Mouse (Mus musculus) midbrain, embryonic 13.5 days (tissue): ENCODE data around the gene Dnase1l1. TPM values are rescaled to one million over a fixed set of nuclear protein-coding genes. Genes with fewer than 3 reads are reported as not detected.

Source experiments
- ATAC-seq: fragments of 200-750 bp; cut with Nextera tagmentation; 2 replicates; pipeline ENCODE4 v1.8.0; 2017; ENCODE audit warnings: mild to moderate bottlenecking, moderate TSS enrichment, moderate library complexity
- H3K27ac ChIP-seq: fragments of 300-500 bp; sonication (generic); 2 replicates; pipeline ENCODE4 v1.5.1; 2015; ENCODE audit warnings: inconsistent platforms, mild to moderate bottlenecking, moderate library complexity
- H3K27me3 ChIP-seq: fragments of 300-500 bp; sonication (generic); 2 replicates; pipeline ENCODE4 v1.6.1; 2015; ENCODE audit warnings: mild to moderate bottlenecking, inconsistent platforms
- H3K36me3 ChIP-seq: fragments of 300-500 bp; sonication (generic); 2 replicates; pipeline ENCODE4 v1.6.1; 2015; ENCODE audit warnings: mild to moderate bottlenecking, inconsistent platforms
- H3K4me1 ChIP-seq: fragments of 300-500 bp; sonication (generic); replicated peaks from 2 replicates; pipeline ENCODE4 v1.6.1; 2015; ENCODE audit warnings: inconsistent platforms
- H3K4me2 ChIP-seq: fragments of 300-500 bp; sonication (generic); replicated peaks from 2 replicates; pipeline ENCODE4 v1.6.1; 2015; ENCODE audit warnings: moderate library complexity, mild to moderate bottlenecking, inconsistent platforms
- H3K4me3 ChIP-seq: fragments of 300-500 bp; sonication (generic); replicated peaks from 2 replicates; pipeline ENCODE4 v1.5.1; 2015; ENCODE audit warnings: mild to moderate bottlenecking, inconsistent platforms
- H3K9ac ChIP-seq: fragments of 300-500 bp; sonication (generic); replicated peaks from 2 replicates; pipeline ENCODE4 v1.6.1; 2015; ENCODE audit warnings: mild to moderate bottlenecking, inconsistent platforms
- H3K9me3 ChIP-seq: fragments of 300-500 bp; sonication (generic); 2 replicates; pipeline ENCODE4 v1.6.1; 2016; ENCODE audit warnings: mild to moderate bottlenecking, inconsistent platforms
- WGBS: fragments of 180-500 bp; shearing (Covaris S2); methylation state at CpG from one replicate; pipeline ENCODE4 v1.1.7; 2015; 5-methylcytosine and 5-hydroxymethylcytosine counted together
- polyA plus RNA-seq: library from polyadenylated mRNA; unstranded; fragments of >200 nt; fragmentation: Nextera tagmentation; extraction: Ambion mirVana; gene quantifications from 2 replicates; pipeline ENCODE4 v1.2.1, GENCODE M21; 2015

Dnase1l1 gene
- polyA plus RNA-seq, 1 experiment from 2014 or later = 3.0 TPM

DNA sequence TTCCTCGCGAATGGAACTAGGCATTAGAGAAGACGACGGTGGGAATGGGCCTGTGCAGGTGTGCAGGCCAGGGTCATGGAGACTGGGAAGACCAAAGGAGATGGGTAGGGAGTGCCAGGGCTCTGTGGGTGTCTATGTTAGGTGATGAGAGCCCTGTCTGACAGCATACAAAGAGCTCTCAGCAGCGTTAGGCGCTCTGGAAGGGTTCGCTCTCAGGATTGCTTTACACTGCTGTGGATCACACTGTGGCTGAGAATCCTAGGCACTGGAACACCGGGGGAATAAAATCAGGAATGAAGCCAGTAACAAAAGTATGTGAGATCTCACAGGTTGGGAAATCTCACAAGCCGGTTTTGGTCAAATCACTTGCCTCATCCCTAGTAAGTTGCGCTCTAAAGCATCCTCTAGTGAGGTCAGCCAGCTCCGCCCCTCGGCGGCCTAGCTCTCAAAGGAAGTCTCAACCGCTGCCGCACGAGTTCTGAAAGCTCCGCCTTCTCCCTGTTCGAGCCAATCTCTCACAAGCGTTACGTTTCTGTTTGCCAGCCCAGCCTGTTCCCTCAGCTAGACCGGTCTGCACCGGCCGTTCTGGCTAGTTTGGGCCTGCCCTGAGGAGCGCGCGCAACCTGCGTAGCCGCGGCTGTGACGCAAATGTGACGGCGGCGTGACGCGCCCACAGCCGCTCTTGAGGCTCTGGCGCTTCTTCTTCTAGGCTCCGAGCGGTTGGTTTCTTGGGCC, 27.8 kb downstream of the Dnase1l1 start, which contains the start of gene Emd:
Emd (plus strand) TSS at position 535 of the 735 bp plus-strand sequence.
- ATAC-seq = peak; percentile 98
- peak within 1 kb of the TSS; percentile 75 for H3K4me2 ChIP-seq
- 35% methylated on average over 39 of the region's 39 CpGs for WGBS
- no peaks in the 10 kb centered on the region for H3K27me3 ChIP-seq
- no peaks in the 10 kb centered on the region for H3K9me3 ChIP-seq
- H3K9ac ChIP-seq = peak within 1 kb of the TSS; percentile 76
- peak within 1 kb of the TSS; percentile 84 for H3K27ac ChIP-seq
- peak within 1 kb of the TSS; percentile 55 for H3K4me3 ChIP-seq
- peaks cover 11% of the 10 kb centered on the region; the same call in 1 of the 2 replicates for H3K36me3 ChIP-seq
- H3K4me1 ChIP-seq = peaks cover 6% of the 10 kb centered on the region

DNA sequence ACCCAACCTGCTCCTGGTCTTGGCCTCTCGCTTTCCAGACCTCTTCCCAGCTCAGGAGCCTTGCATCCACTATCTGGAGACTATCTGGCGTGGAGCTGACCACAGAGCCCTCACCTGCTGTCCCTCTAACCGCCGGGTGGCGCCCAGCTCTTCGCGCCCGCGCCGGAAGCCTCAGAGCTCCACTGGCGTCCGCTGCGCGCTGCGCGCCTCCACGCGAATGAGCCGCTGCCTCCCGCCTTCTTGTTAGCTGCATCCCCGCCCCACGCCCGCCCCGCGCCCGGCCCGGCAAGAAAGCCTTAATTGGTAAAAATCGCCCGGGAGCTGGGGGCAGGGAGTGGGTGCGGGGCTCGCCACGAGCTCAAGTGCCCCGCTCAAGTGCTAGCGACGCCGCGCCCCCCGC, 32.5 kb downstream of the Dnase1l1 start, which contains the start of gene Flna:
Flna (minus strand) TSS at position 206 of the 400 bp plus-strand sequence.
- Histone ChIP-seq H3K27ac (peak within 1 kb of the TSS; percentile 25; the same call in 1 of the 2 replicates), H3K4me2 (peak within 1 kb of the TSS; percentile 63), H3K4me1 (peaks cover 5% of the 10 kb centered on the region; the same call in 1 of the 2 replicates), H3K9me3 (no peaks in the 10 kb centered on the region), H3K27me3 (no peaks in the 10 kb centered on the region), H3K36me3 (no peaks in the 10 kb centered on the region), H3K9ac (peak within 1 kb of the TSS; percentile 62), H3K4me3 (peak within 1 kb of the TSS; percentile 44)
- WGBS = 25% methylated on average over 35 of the region's 38 CpGs
- ATAC-seq = no peak

DNA sequence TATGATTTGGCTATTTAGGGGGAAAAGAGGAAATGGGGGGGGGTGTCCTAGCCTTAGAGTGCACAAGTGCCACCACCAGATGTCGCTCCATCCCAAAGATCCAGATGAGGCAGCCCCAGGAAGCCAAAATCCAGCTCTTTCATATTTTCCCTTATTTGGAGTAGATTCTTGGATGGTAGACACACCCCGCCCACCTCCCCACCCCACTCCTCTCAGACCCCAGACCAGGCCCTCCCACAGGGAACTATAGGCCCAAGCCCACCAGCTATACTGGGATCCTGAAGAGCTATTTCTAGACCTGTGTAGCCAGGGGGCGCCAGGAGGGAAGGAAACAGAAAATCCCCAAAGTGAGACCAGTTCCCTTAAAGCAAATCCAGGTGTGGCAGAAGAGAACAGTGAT, 33.5 kb downstream of the Dnase1l1 start:
- H3K27ac ChIP-seq = no peak overlapping the region
- peaks cover 9% of the 10 kb centered on the region for H3K4me1 ChIP-seq
- H3K9ac ChIP-seq = no peak overlapping the region
- H3K27me3 ChIP-seq = no peaks in the 10 kb centered on the region
- peak overlapping the region; percentile 63; the same call in 1 of the 2 replicates for H3K4me2 ChIP-seq
- H3K4me3 ChIP-seq = peak overlapping the region; percentile 44; the same call in 1 of the 2 replicates
- H3K36me3 ChIP-seq = no peaks in the 10 kb centered on the region
- WGBS = 22% methylated on average over 3 of the region's 3 CpGs
- no peak for ATAC-seq
- no peaks in the 10 kb centered on the region for H3K9me3 ChIP-seq

DNA sequence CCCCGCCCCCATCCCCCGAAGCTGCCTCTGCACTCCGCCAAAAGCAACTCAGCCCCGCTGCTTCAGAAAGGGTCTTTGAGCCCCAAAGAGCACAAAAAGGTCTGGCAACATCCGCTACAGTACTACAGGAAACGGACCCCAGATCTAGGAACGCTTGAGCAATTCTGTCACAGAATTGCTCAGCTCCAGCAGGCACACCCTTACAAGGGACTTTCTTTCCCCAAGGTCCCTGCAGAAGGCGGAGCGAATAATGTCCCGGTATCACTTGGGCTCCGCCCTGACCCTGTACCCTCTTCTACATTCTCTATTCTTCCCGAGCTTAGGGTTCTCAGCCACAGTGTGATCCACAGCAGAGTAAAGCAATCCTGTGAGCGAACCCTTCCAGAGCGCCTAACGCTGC, 35.4 kb downstream of the Dnase1l1 start:
- H3K4me1 ChIP-seq = peaks cover 21% of the 10 kb centered on the region
- H3K27ac ChIP-seq = peak overlapping the region; percentile 91
- 32% methylated on average over 15 of the region's 15 CpGs for WGBS
- H3K27me3 ChIP-seq = no peaks in the 10 kb centered on the region
- no peaks in the 10 kb centered on the region for H3K9me3 ChIP-seq
- peak overlapping the region; percentile 59; the same call in 1 of the 2 replicates for H3K9ac ChIP-seq
- peak overlapping the region; percentile 68 for H3K4me2 ChIP-seq
- ATAC-seq = peak; percentile 34
- H3K4me3 ChIP-seq = peak overlapping the region; percentile 59
- peaks cover 12% of the 10 kb centered on the region for H3K36me3 ChIP-seq

DNA sequence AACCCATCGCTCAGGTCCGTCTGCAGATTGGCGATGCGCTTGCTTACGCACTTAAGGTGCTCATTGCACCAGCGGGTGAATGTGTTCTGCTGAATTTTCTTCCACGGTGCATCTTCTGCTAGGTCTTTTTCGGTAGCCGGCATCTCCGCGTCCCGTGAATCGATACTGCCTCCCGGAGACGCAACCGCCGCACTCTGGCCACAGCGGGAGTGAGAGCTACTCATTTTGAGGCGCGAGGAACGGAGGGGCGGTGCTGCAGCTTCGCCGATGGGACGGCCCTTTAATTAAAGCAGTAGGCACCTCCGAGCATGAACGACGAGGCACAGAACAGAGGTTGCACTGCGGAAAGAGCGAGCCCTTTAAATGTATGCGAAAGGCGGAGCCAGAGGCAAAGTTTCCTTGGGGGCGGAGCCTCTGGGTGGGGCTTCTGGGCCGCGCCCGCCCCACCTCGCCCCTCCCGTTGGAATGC, 35.9 kb downstream of the Dnase1l1 start:
- H3K4me3 ChIP-seq = peak overlapping the region; percentile 59
- WGBS = 19% methylated on average over 37 of the region's 38 CpGs

DNA sequence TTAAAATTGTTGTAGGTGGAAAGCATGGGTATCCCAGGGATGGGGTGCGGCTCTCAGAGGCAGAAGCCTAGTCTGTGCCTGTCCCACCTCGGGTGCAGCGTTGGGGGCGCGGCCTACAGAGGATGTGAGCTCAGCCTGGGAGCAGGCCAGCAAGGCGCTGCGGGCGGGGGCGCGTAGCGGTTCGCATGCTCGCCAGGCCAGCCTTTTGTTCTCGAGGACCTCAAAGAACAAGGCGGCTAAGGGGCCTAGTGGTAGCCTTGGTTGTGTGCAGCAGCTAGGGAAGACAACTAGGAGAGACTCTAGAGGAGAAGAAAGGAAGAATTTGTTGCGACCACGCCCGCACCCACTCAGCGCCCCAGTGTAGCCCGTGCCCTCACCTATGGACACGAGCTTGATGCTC, 36.5 kb downstream of the Dnase1l1 start:
- peak; percentile 69 for ATAC-seq

More for the DNA sequence above, 35.9 kb downstream of the Dnase1l1 start:
- H3K9me3 ChIP-seq = no peaks in the 10 kb centered on the region
- peaks cover 21% of the 10 kb centered on the region for H3K4me1 ChIP-seq
- peak overlapping the region; percentile 78 for H3K9ac ChIP-seq
- ATAC-seq = peak; percentile 89
- no peaks in the 10 kb centered on the region for H3K27me3 ChIP-seq
- peak overlapping the region; percentile 68 for H3K4me2 ChIP-seq
- H3K27ac ChIP-seq = peak overlapping the region; percentile 91
- peaks cover 16% of the 10 kb centered on the region for H3K36me3 ChIP-seq

DNA sequence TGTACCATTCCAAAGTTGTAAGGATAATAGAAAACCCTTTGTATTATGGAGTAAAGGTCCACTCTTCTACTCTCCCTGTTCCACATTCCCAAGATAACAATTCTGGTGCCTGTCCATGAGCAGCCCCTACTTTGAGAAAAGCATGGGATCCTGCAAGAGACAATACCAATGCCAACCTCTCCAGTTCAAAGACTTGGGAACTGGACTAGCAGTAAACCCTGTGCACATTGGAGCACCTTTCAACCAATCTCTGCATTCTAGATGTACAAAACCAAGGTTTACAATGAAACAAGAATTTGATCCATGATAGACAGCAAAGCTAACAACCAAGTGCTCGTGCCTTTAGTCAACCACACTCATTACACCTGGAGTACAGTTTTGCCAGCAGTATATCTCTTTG, 37.0 kb downstream of the Dnase1l1 start:
- WGBS = 43% methylated on average over 1 of the region's 1 CpGs
- Histone ChIP-seq H3K27ac (peak overlapping the region; percentile 91), H3K27me3 (no peaks in the 10 kb centered on the region), H3K9ac (peak overlapping the region; percentile 78), H3K36me3 (peaks cover 28% of the 10 kb centered on the region), H3K9me3 (no peaks in the 10 kb centered on the region), H3K4me3 (peak overlapping the region; percentile 59), H3K4me2 (peak overlapping the region; percentile 68), H3K4me1 (peaks cover 21% of the 10 kb centered on the region)
- no peak for ATAC-seq

More for the DNA sequence above, 36.5 kb downstream of the Dnase1l1 start:
- Histone ChIP-seq H3K36me3 (peaks cover 22% of the 10 kb centered on the region), H3K4me1 (peaks cover 21% of the 10 kb centered on the region), H3K9ac (peak overlapping the region; percentile 78), H3K27me3 (no peaks in the 10 kb centered on the region), H3K4me3 (peak overlapping the region; percentile 59), H3K27ac (peak overlapping the region; percentile 91), H3K9me3 (no peaks in the 10 kb centered on the region), H3K4me2 (peak overlapping the region; percentile 68)
- 29% methylated on average over 12 of the region's 21 CpGs for WGBS

DNA sequence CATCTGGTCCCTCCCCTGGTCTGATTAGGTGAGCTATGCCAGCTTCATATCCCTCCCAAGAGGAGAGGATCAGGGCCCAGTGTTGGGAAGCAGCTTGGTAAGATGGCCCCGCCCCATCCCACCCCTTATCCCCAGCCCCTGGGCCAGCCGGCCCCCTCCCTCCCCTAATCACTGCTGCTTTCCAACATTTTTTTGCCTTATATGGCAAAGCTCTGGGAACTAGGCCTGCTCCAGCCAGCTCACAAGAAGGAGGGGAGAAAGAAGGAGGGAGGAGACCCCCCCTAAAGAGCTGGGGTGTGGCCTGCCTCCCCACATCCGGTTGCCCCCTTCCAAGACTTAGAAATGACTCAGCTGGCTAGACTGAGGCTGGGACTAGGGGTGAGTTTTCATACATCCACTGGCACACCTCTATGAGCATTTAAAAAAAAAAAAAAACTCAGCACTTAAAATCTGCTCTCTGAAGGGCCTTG, 37.5 kb downstream of the Dnase1l1 start:
- WGBS = 12% methylated on average over 3 of the region's 3 CpGs
- ATAC-seq = peak; percentile 56
- Histone ChIP-seq H3K9ac (peak overlapping the region; percentile 78), H3K27ac (peak overlapping the region; percentile 91), H3K9me3 (no peaks in the 10 kb centered on the region), H3K36me3 (peaks cover 32% of the 10 kb centered on the region), H3K27me3 (no peaks in the 10 kb centered on the region), H3K4me1 (peaks cover 21% of the 10 kb centered on the region), H3K4me2 (peak overlapping the region; percentile 68), H3K4me3 (peak overlapping the region; percentile 59)

DNA sequence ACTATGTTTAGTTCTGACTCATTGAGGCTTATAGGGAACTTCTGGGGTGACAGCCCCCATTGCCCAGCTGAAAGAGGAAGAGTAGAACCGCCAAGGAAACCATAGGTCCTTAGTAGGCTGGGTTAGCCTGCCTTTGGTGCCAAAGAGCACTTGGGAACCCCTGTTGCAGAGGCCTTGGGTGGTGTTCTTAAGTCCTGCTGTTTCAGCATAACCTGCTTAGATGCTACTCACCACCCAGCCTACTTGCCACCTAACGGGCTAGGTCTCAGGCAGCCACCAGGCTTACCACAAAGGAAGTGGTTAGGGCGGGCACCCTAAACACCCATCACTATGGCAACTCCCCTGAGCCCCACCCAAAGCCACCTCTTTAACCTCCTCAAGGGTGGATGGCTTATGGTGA, 38.3 kb downstream of the Dnase1l1 start:
- WGBS = 59% methylated on average over 3 of the region's 3 CpGs
- Histone ChIP-seq H3K36me3 (peaks cover 41% of the 10 kb centered on the region), H3K9ac (peak overlapping the region; percentile 78), H3K27ac (no peak overlapping the region), H3K27me3 (no peaks in the 10 kb centered on the region), H3K9me3 (no peaks in the 10 kb centered on the region), H3K4me3 (peak overlapping the region; percentile 59), H3K4me2 (peak overlapping the region; percentile 68), H3K4me1 (peaks cover 16% of the 10 kb centered on the region)
- ATAC-seq = no peak

DNA sequence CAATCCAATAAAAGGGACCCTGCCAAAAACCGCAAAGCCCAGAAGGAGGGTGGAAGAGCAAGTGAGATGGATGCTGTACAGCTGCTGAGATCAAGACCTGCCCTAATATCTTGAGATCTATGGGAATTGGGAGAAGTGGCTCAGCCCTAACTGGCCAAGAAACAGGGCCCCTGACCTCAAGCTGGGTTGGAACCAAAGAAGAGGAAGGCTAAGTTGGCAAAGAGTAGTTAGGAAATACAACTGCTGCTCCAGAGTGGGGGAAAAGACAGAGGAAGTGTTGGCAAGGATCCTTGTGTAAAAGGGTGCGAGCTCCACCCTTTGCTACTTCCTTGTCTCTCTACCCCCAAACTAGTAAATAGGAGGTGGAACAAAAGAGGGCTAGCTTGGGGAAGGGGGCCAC, 38.7 kb downstream of the Dnase1l1 start:
- peak overlapping the region; percentile 78 for H3K9ac ChIP-seq
- no peak for ATAC-seq
- H3K4me3 ChIP-seq = peak overlapping the region; percentile 59
- H3K4me2 ChIP-seq = peak overlapping the region; percentile 68
- no peak overlapping the region for H3K27ac ChIP-seq
- no peaks in the 10 kb centered on the region for H3K9me3 ChIP-seq
- no peaks in the 10 kb centered on the region for H3K27me3 ChIP-seq
- H3K4me1 ChIP-seq = peaks cover 16% of the 10 kb centered on the region
- H3K36me3 ChIP-seq = peaks cover 45% of the 10 kb centered on the region
- 91% methylated on average over 2 of the region's 2 CpGs for WGBS

DNA sequence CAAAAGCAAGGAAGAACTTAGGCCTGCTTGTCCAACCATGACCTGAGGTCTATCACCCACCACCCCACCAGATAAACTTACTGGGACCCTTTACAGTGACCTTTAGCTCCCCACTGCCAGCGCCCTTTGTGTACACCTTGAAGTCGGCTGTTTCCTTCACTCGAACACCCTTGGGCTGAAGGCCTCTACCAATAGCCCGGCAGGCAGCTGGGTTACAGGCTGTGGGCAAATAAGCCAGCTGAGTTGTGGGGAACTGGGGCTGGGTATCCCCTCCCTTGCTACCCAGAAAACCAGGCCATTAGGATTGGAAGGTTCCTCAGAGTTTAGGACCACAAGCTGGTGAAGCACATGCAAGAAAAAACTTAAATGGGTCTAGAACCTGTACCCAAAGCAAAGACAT, 41.8 kb downstream of the Dnase1l1 start:
- H3K4me3 ChIP-seq = no peak overlapping the region
- 92% methylated on average over 4 of the region's 4 CpGs for WGBS
- peaks cover 70% of the 10 kb centered on the region for H3K36me3 ChIP-seq
- no peak overlapping the region for H3K27ac ChIP-seq
- H3K27me3 ChIP-seq = no peaks in the 10 kb centered on the region
- H3K4me2 ChIP-seq = no peak overlapping the region
- H3K9ac ChIP-seq = no peak overlapping the region
- H3K4me1 ChIP-seq = peaks cover 16% of the 10 kb centered on the region
- no peaks in the 10 kb centered on the region for H3K9me3 ChIP-seq
- ATAC-seq = no peak

DNA sequence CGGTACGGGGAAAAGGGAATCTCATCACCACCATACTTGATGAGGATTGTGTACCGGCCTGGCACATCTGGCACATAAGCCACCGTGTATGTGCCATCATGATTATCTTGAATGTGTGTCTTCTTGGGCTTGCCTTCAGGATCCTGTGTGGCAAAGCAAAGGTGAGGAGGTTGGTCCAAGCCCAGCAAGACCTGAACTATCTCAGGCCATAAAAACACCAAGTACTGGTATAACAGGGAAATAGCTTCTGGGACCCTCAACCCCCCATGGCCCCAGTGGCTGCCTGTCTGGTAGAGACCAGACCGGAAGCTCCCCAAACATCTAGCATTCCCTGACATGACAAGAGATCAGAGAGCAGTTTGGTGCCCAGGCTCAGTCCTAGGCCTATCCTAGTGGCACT, 48.9 kb downstream of the Dnase1l1 start:
- H3K9ac ChIP-seq = no peak overlapping the region
- H3K4me2 ChIP-seq = no peak overlapping the region
- no peak for ATAC-seq
- H3K27ac ChIP-seq = no peak overlapping the region
- no peaks in the 10 kb centered on the region for H3K4me1 ChIP-seq
- peaks cover 93% of the 10 kb centered on the region for H3K36me3 ChIP-seq
- no peaks in the 10 kb centered on the region for H3K9me3 ChIP-seq
- WGBS = 92% methylated on average over 5 of the region's 5 CpGs
- H3K4me3 ChIP-seq = no peak overlapping the region
- H3K27me3 ChIP-seq = no peaks in the 10 kb centered on the region
